Mouse (Mus musculus) forebrain, embryonic 11.5 days (tissue): ENCODE measurements around the gene Gm1527. TPM values are rescaled to one million over a fixed set of nuclear protein-coding genes. Genes with fewer than 3 reads are reported as not detected.

Source experiments
- polyA plus RNA-seq: library from polyadenylated mRNA; unstranded; fragments of >200 nt; fragmentation: Nextera tagmentation; extraction: Ambion mirVana; gene quantifications from 2 replicates; pipeline ENCODE4 v1.2.1, GENCODE M21; 2014

The Gm1527 gene
- polyA plus RNA-seq, 1 experiment from 2014 or later: not detected

Other genes starting within 250 kb of the Gm1527 start
- gene Slc2a2, start 194.7 kb upstream of the Gm1527 start, polyA plus RNA-seq: 0.12 TPM in 1 of 2 replicates, not detected in the other
- 17.3 and 17.7 TPM in 2 replicates for gene Eif5a2, start 111.3 kb upstream of the Gm1527 start, polyA plus RNA-seq
- gene Rpl22l1, start 87.2 kb upstream of the Gm1527 start, polyA plus RNA-seq: 299 and 379 TPM in 2 replicates
- gene Egfem1, start 189.4 kb downstream of the Gm1527 start, polyA plus RNA-seq: 6.8 and 7.8 TPM in 2 replicates